Mouse (Mus musculus) kidney, postnatal 0 days (tissue): Measurements from ENCODE around the gene Map4k1. TPM values are rescaled to one million over a fixed set of nuclear protein-coding genes. Genes with fewer than 3 reads are reported as not detected.
"Not testable (repeated sequence)": the region's sequence is repeated elsewhere in the genome, so short reads cannot be mapped to it uniquely, and the experiment has no call there.

ENCODE experiments used
- ATAC-seq: fragments of 200-750 bp; cut with Nextera tagmentation; replicated peaks from 2 replicates; pipeline ENCODE4 v1.8.0; 2017; ENCODE audit warnings: low read depth, moderate number of reproducible peaks, moderate TSS enrichment, moderate library complexity; ENCODE audit not compliant: low FRiP score
- DNase-seq: peaks from one replicate; pipeline ENCODE4 v3.0.0-alpha.2; 2016; ENCODE audit warnings: low spot score
- H3K27ac ChIP-seq: fragments of 300-500 bp; sonication (generic); 2 replicates; pipeline ENCODE4 v1.5.1; 2014; ENCODE audit warnings: mild to moderate bottlenecking
- H3K27me3 ChIP-seq: fragments of 300-500 bp; sonication (generic); 2 replicates; pipeline ENCODE4 v1.6.1; 2014; ENCODE audit warnings: low read length, mixed read lengths; ENCODE audit not compliant: insufficient read depth
- H3K36me3 ChIP-seq: fragments of 300-500 bp; sonication (generic); 2 replicates; pipeline ENCODE4 v1.6.1; 2014; ENCODE audit warnings: low read length, mixed read lengths; ENCODE audit not compliant: insufficient read depth
- H3K4me1 ChIP-seq: fragments of 300-500 bp; sonication (generic); replicated peaks from 2 replicates; pipeline ENCODE4 v1.6.1; 2014; ENCODE audit warnings: antibody characterized with exemption, low read length, mixed read lengths; ENCODE audit not compliant: insufficient read depth
- H3K4me2 ChIP-seq: fragments of 300-500 bp; sonication (generic); 2 replicates; pipeline ENCODE4 v1.6.1; 2014; ENCODE audit warnings: mild to moderate bottlenecking, low read length, moderate library complexity, mixed read lengths
- H3K4me3 ChIP-seq: fragments of 300-500 bp; sonication (generic); replicated peaks from 2 replicates; pipeline ENCODE4 v1.5.1; 2014; ENCODE audit warnings: low read depth, low read length
- H3K9ac ChIP-seq: fragments of 300-500 bp; sonication (generic); 2 replicates; pipeline ENCODE4 v1.6.1; 2014; ENCODE audit warnings: low read depth, low read length
- H3K9me3 ChIP-seq: fragments of 300-500 bp; sonication (generic); replicated peaks from 2 replicates; pipeline ENCODE4 v1.6.1; 2016; ENCODE audit warnings: low read length, inconsistent platforms, mixed read lengths
- CTCF ChIP-seq: IDR thresholded peaks from 2 replicates; pipeline ENCODE4 v1.5.1; 2016; ENCODE audit warnings: antibody characterized with exemption, low read depth, mild to moderate bottlenecking, moderate library complexity
- WGBS: fragments of 180-500 bp; shearing (Covaris S2); extraction: QIAGEN DNeasy Blood & Tissue Kit; methylation state at CpG from one replicate; pipeline ENCODE4 v1.1.7; 2014; 5-methylcytosine and 5-hydroxymethylcytosine counted together
- polyA plus RNA-seq: library from polyadenylated mRNA; unstranded; fragments of >200 nt; fragmentation: Nextera tagmentation; extraction: Ambion mirVana; gene quantifications from 2 replicates; pipeline ENCODE4 v1.2.1, GENCODE M21; 2015

Gene Map4k1
- polyA plus RNA-seq, 1 experiment from 2014 or later, result 7.6 TPM

- no peaks in the 10 kb centered on the region for H3K27me3 ChIP-seq
- TF ChIP-seq CTCF, result no peak
- H3K4me3 ChIP-seq, result no peak overlapping the region
- no peak overlapping the region for H3K9ac ChIP-seq
- WGBS, result 68% methylated on average over 5 of the region's 5 CpGs
- ATAC-seq, result no peak
- peaks cover 6% of the 10 kb centered on the region; the same call in 1 of the 2 replicates for H3K4me1 ChIP-seq
- no peak overlapping the region for H3K27ac ChIP-seq
- no peak overlapping the region for H3K4me2 ChIP-seq
- DNase-seq, result no peak
- H3K36me3 ChIP-seq, result 0 out of 2 replicates have a peak, but pooled peaks cover 2% of the 10 kb centered on the region
- H3K9me3 ChIP-seq, result no peaks in the 10 kb centered on the region
Measured at GRCm38 (mm10) chr7:28966181-28966580, 15.7 kb upstream of the Map4k1 start.

- H3K9me3 ChIP-seq, result no peaks in the 10 kb centered on the region
- no peaks in the 10 kb centered on the region for H3K27me3 ChIP-seq
- H3K4me1 ChIP-seq, result peaks cover 6% of the 10 kb centered on the region; the same call in 1 of the 2 replicates
- H3K27ac ChIP-seq, result 0 out of 2 replicates have a peak overlapping the region, but pooled peaks have one; percentile 25
- H3K9ac ChIP-seq, result no peak overlapping the region
- no peak overlapping the region for H3K4me2 ChIP-seq
- 47% methylated on average over 4 of the region's 4 CpGs for WGBS
- DNase-seq (no peak), ATAC-seq (no peak)
- 0 out of 2 replicates have a peak, but pooled peaks cover 10% of the 10 kb centered on the region for H3K36me3 ChIP-seq
- no peak for TF ChIP-seq CTCF
- no peak overlapping the region for H3K4me3 ChIP-seq
Measured at GRCm38 (mm10) chr7:28966751-28967505, 14.9 kb upstream of the Map4k1 start.

GRCm38 (mm10) chr7:28968120-28968519 is 13.7 kb upstream of the Map4k1 start:
- H3K9me3 ChIP-seq, H3K27ac ChIP-seq, H3K4me1 ChIP-seq, ATAC-seq, H3K27me3 ChIP-seq, H3K4me3 ChIP-seq, DNase-seq, H3K4me2 ChIP-seq, H3K9ac ChIP-seq: not testable (repeated sequence)
- WGBS, result 94% methylated on average over 8 of the region's 8 CpGs
- H3K36me3 ChIP-seq, result 0 out of 2 replicates have a peak, but pooled peaks cover 10% of the 10 kb centered on the region

GRCm38 (mm10) chr7:28969271-28969670 is 12.6 kb upstream of the Map4k1 start:
- no peak for TF ChIP-seq CTCF
- peak overlapping the region; percentile 31; the same call in 1 of the 2 replicates for H3K27ac ChIP-seq
- peaks cover 21% of the 10 kb centered on the region for H3K36me3 ChIP-seq
- no peaks in the 10 kb centered on the region for H3K27me3 ChIP-seq
- H3K4me3 ChIP-seq, result no peak overlapping the region
- 100% methylated on average over 1 of the region's 1 CpGs for WGBS
- DNase-seq (no peak), ATAC-seq (no peak)
- no peaks in the 10 kb centered on the region for H3K9me3 ChIP-seq
- no peak overlapping the region for H3K9ac ChIP-seq
- peaks cover 6% of the 10 kb centered on the region; the same call in 1 of the 2 replicates for H3K4me1 ChIP-seq
- no peak overlapping the region for H3K4me2 ChIP-seq

GRCm38 (mm10) chr7:28969672-28970394 is 12.0 kb upstream of the Map4k1 start:
- H3K27me3 ChIP-seq, result no peaks in the 10 kb centered on the region
- DNase-seq, result peak; percentile 83
- peak; percentile 61 for ATAC-seq
- 25% methylated on average over 12 of the region's 12 CpGs for WGBS
- H3K9me3 ChIP-seq, result no peaks in the 10 kb centered on the region
- H3K4me1 ChIP-seq, result peaks cover 6% of the 10 kb centered on the region; the same call in 1 of the 2 replicates
- no peak overlapping the region for H3K4me3 ChIP-seq
- H3K36me3 ChIP-seq, result peaks cover 26% of the 10 kb centered on the region
- no peak for TF ChIP-seq CTCF
- H3K4me2 ChIP-seq, result no peak overlapping the region
- peak overlapping the region; percentile 42 for H3K27ac ChIP-seq
- H3K9ac ChIP-seq, result no peak overlapping the region

- no peak for ATAC-seq
- no peaks in the 10 kb centered on the region for H3K27me3 ChIP-seq
- TF ChIP-seq CTCF, result no peak
Measured at GRCm38 (mm10) chr7:28971029-28971428, 10.8 kb upstream of the Map4k1 start.

More at GRCm38 (mm10) chr7:28971029-28971428, 10.8 kb upstream of the Map4k1 start:
- no peak overlapping the region for H3K9ac ChIP-seq
- no peak overlapping the region for H3K27ac ChIP-seq
- no peaks in the 10 kb centered on the region for H3K9me3 ChIP-seq
- no peak for DNase-seq
- H3K4me2 ChIP-seq, result no peak overlapping the region
- H3K4me3 ChIP-seq, result no peak overlapping the region
- WGBS, result 84% methylated on average over 7 of the region's 7 CpGs
- H3K36me3 ChIP-seq, result peaks cover 28% of the 10 kb centered on the region
- peaks cover 6% of the 10 kb centered on the region; the same call in 1 of the 2 replicates for H3K4me1 ChIP-seq
